Mouse (Mus musculus): ENCODE data around the gene Fkrp.
A peak's percentile ranks its signal among the peaks of the same experiment; 100 is the strongest.

The Fkrp gene

DNA sequence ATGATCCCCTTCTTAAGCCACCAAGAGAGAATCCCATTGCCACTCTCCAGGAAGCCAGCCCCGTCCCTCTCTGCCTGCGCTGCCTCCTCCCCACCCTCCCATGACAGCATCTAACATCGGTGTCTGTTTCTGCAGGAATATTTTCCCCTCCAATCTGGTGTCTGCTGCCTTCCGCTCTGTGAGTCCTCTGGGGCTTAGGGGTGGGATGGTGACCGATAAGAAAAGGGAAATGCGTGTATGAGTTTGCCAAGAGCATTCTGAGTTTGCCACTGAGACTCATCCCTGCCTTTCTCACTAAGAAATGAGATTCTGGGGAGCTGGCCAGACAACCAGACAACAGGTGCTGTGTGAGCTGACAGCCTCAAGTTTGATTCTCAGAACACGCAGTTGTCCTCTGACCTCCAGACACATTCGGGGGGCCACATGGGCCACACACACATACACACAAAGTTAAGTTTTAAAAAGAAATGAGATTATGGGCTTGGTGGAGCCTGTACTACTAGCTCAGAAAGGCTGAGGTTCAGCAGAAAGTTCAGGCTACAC is 30.9 kb downstream of the Fkrp start:
- DNase-seq (ENCODE audit: low spot score): no peak

GRCm38 (mm10) chr7:16784498-16784976 is 32.0 kb downstream of the Fkrp start:
- DNase-seq (ENCODE audit: low spot score): no peak

DNA sequence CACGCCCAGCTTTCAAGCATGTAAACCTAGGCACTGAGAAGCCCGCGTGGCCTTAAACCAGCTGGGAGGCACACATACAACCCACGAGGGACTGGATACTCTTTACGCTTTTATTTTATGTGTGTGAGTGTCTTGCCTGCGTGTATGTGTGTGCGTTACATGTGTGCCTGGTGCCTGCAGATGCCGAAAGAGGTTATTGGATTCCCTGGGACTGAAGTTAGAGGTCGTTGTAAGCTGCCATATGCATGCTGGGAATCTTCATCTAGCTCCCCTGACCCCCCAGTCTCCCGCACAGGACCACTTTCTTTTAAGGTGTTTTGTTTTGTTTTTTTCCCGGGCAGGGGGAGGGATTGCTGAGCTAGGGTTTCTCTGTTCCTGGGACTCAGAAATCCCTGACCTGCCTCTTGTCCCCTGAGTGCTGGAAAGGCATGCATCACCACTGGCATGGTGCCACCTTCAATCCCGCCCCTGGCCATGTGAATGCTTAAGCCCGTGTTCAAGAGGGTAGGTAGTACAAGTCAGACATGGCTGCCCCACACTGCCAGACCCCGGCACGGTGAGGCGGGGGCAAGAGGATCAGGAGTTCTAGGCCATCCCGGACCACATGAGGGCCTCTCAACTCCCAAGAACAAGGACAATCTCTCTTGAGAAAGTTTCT is 32.6 kb downstream of the Fkrp start:
- no peak for DNase-seq (ENCODE audit: low spot score)

DNA sequence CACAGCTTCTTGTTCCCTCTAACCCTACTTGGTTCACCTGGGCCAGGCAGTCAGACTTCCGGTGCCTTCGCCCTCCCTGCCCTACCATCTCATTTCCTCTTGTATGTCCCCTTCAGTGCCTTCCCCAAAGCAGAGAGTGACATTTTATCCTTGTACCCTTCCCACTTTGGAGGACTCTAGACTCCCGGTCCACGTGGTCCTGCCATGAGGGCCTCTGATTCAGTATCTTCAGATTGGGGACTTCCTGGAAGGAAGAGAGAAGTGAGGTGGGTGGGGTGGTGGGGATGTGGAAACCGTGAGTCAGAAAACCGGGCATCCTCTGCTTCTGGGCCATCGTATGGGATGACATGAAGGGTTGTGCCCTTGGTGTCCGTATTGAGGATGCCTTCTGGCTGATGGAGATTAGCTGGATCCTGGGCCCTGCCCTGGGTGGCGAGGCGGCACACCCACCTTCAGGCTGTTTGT is 33.3 kb downstream of the Fkrp start:
- peak; percentile 31 for DNase-seq (ENCODE audit: low spot score)

DNA sequence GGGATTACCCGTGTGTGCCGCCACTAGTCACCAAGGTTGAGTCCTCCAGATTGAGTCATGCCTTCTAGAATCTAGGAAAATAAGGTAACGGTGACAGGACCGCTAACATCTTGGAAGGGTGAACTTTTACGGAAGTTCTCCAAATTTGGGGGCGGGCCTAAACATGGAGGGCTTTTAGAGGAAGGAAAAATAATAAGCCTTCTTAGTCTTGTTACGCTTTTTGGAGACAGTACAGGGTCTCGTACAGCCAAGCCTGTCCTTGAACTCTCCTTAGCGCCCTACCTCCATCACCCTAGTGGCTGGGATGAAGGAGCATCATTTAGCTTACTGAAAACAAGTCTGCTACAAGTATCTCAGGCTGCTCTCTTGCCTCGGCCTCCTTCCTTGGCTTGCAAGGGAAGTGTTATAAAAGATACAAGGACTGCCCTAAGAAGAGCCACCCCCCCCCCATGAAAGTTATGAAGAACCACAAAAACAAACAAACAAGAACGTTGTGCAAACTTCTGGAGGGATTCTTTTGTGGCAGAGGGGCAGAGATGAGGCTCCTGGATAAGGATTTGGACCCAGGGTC is 33.9 kb downstream of the Fkrp start:
- DNase-seq (ENCODE audit: low spot score): peak; percentile 24

GRCm38 (mm10) chr7:16781816-16782554 is 34.5 kb downstream of the Fkrp start:
- DNase-seq (ENCODE audit: low spot score): peak; percentile 48

DNA sequence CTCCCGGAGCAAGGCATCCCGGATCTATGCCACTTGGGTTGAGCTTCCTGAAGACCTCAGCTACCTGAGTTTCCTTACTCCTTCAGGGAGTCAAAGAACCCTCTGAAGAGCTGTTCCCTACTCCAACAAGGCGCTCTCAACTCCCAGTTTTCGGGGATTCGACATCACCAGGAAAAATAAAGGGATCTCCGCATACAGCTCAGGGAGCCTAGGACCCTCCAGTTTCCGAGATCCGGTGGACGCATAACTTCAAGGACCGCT is 35.0 kb downstream of the Fkrp start:
- DNase-seq (ENCODE audit: low spot score): peak; percentile 45

GRCm38 (mm10) chr7:16780825-16781554 is 35.5 kb downstream of the Fkrp start, which contains the start of gene Slc1a5:
TSS of gene Slc1a5 (plus strand) at chr7:16781340.
- DNase-seq (ENCODE audit: low spot score): peak; percentile 98

DNA sequence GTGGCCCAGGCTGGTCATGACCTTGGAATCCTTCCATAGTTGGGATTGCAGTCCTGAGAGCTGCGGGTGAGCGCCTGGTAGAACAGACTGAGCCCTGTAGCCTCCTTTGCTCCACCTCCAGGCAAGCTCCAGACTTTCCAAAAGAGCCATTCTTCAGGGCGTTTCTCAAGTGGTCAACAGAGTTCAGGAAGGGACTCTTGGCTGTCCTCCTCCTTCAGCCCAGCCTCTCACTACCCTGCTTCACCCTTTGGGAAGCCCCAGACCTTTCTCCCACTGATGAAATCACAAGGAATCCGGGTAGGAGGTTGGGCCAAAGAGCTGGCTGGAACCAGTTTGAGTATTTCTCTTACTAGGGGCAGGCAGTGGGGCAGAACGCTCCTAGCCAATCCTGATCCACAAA is 36.5 kb downstream of the Fkrp start:
- no peak for DNase-seq (ENCODE audit: low spot score)

DNA sequence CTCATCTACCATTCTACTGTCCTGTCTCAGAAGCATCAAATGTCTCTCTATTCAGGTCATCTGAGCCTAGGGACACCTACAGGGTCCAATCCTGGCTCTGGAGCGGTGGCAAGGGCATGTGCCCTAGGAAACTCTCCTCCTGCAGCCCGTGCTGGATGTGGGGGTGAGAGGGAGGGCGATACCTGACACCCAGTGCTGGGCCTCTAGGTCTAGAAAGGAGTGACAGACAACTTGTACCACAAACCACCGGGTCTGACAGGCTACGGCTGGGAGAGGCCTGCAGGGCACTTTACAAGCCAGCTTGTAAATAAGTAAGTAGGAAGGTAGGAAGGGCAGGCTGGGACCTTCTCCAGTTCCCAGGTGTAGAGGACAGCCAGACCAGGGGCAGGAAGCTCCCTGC is 40.6 kb downstream of the Fkrp start:
- no peak for DNase-seq (ENCODE audit: low spot score)

GRCm38 (mm10) chr7:16766443-16766842 is 50.1 kb downstream of the Fkrp start:
- peak; percentile 40 for DNase-seq (ENCODE audit: low spot score)

DNA sequence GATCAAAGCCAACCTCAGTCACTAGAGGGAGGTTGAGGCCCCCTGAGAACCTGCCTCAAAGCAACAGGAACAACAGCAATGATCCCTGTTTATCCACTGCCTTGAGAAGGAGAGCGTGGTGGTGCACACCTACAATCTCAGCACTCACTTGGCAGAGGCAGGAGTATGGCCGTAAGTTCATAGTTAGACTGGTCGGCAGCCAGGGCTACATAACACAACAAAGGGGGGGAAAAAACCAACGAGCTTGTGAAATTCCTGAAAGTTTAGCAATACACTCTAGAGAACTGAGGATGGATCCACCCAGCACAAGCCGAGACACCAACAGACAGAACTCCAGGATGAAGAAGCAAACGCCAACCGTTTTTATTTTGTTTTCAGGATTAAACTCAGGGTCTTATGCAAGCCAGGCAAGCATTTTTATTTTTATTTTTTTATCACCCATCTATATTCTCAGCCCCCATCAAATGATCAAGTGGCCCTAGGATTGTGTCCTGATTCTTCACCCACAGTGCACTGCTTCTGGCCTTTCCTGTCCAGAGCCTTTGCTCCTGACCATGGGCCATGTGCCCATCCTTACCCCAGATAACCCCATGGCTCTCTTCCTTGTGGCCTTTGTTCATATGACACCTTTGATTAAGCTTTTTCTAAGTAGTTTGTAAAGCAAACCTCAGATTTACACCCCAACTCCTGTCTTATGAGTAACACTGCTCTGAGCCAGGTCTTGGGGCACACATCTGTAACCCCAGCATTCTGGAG is 52.9 kb downstream of the Fkrp start:
- DNase-seq (ENCODE audit: low spot score): no peak

GRCm38 (mm10) chr7:16761630-16762029 is 54.9 kb downstream of the Fkrp start:
- no peak for DNase-seq (ENCODE audit: low spot score)

DNA sequence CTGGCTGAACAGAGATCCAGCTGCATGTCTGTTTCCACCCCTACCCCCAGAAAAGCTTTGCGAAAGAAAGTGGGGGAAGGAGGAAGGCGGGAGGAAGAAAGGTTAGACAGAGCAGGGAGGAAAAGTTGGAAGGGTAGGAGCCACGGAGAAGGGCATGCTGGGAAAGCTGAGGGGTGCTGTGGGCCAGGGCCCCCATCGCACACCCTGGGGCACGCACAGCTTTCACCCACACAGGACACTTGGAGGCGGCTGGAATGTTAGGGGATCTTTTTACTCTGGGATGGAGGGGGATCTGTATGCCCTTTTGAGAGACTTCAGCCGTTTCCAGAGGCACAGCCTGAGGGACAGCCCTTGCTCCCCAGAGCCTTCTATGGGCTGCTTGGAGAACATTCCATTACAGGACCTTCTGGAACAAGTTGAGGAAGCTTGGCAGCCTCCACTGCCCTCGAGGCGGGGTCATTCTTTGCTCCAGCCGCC is 55.5 kb downstream of the Fkrp start:
- no peak for DNase-seq (ENCODE audit: low spot score)

DNA sequence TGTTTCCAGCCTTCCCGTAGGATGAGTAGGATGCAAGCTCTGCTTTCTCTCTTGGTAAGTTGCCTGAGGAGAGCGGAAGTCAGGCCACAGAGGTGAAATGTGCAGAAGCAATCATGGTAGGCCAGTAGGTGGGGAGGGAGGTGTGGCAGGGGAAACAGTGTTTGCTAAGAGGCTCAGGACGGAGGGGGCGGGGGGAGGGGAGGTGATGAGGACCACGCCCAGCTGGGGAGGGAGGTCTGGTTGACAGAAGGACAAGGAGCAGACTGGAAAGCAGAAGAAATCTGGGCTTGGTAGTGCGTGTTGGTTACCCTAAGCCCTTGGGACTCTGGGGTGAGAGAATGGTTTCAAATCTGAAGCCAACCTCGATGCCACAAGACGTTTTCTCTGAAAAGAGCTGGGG is 56.2 kb downstream of the Fkrp start:
- peak; percentile 47 for DNase-seq (ENCODE audit: low spot score)
